Mouse (Mus musculus): ENCODE data around the gene Rrad. TPM values are rescaled to one million over a fixed set of nuclear protein-coding genes. Genes with fewer than 3 reads are reported as not detected.
A peak's percentile ranks its signal among the peaks of the same experiment; 100 is the strongest.

The Rrad gene
- polyA plus RNA-seq, 1 experiment: 2.9 TPM

GRCm38 (mm10) chr8:104624161-104624560, 7.0 kb downstream of the Rrad start, which contains the start of gene Cdh16:
Cdh16 (minus strand) TSS chr8:104624396.
- H3K4me1 ChIP-seq (ENCODE audit: control insufficient read depth, insufficient read depth, low read length): no peaks in the 10 kb centered on the region
- TF ChIP-seq CTCF (IDR thresholded peaks at IDR 0.05; ENCODE audit: extremely low read depth, insufficient read depth, low read length) (no peak), POLR2A (IDR thresholded peaks at IDR 0.05; ENCODE audit: extremely low read depth, insufficient read depth, low read length) (no peak)

GRCm38 (mm10) chr8:104620765-104621164, 10.4 kb downstream of the Rrad start:
- Histone ChIP-seq H3K27ac (ENCODE audit: insufficient read depth, low read length) (no peak overlapping the region), H3K4me1 (ENCODE audit: control insufficient read depth, insufficient read depth, low read length) (no peaks in the 10 kb centered on the region), H3K4me3 (ENCODE audit: insufficient read depth, low read length) (no peak overlapping the region)
- TF ChIP-seq POLR2A (IDR thresholded peaks at IDR 0.05; ENCODE audit: extremely low read depth, insufficient read depth, low read length): no peak
- no peak for TF ChIP-seq CTCF (IDR thresholded peaks at IDR 0.05; ENCODE audit: extremely low read depth, insufficient read depth, low read length)

More at GRCm38 (mm10) chr8:104624161-104624560, 7.0 kb downstream of the Rrad start, which contains the start of gene Cdh16:
- no peak within 1 kb of the TSS for H3K4me3 ChIP-seq (ENCODE audit: insufficient read depth, low read length)
- H3K27ac ChIP-seq (ENCODE audit: insufficient read depth, low read length): no peak within 1 kb of the TSS

GRCm38 (mm10) chr8:104613119-104613518, 18.0 kb downstream of the Rrad start:
- TF ChIP-seq POLR2A (IDR thresholded peaks at IDR 0.05; ENCODE audit: extremely low read depth, insufficient read depth, low read length) (no peak), CTCF (IDR thresholded peaks at IDR 0.05; ENCODE audit: extremely low read depth, insufficient read depth, low read length) (no peak)
- Histone ChIP-seq H3K4me1 (ENCODE audit: control insufficient read depth, insufficient read depth, low read length) (no peaks in the 10 kb centered on the region), H3K27ac (ENCODE audit: insufficient read depth, low read length) (no peak overlapping the region)

GRCm38 (mm10) chr8:104611613-104612012, 19.5 kb downstream of the Rrad start:
- H3K4me3 ChIP-seq (ENCODE audit: insufficient read depth, low read length): no peak overlapping the region
- H3K4me1 ChIP-seq (ENCODE audit: control insufficient read depth, insufficient read depth, low read length): no peaks in the 10 kb centered on the region
- TF ChIP-seq CTCF (IDR thresholded peaks at IDR 0.05; ENCODE audit: extremely low read depth, insufficient read depth, low read length) (no peak), POLR2A (IDR thresholded peaks at IDR 0.05; ENCODE audit: extremely low read depth, insufficient read depth, low read length) (no peak)
- no peak overlapping the region for H3K27ac ChIP-seq (ENCODE audit: insufficient read depth, low read length)

More at GRCm38 (mm10) chr8:104613119-104613518, 18.0 kb downstream of the Rrad start:
- no peak overlapping the region for H3K4me3 ChIP-seq (ENCODE audit: insufficient read depth, low read length)

- H3K4me3 ChIP-seq (ENCODE audit: insufficient read depth, low read length): no peak overlapping the region
- no peaks in the 10 kb centered on the region for H3K4me1 ChIP-seq (ENCODE audit: control insufficient read depth, insufficient read depth, low read length)
- no peak overlapping the region for H3K27ac ChIP-seq (ENCODE audit: insufficient read depth, low read length)
- TF ChIP-seq POLR2A (IDR thresholded peaks at IDR 0.05; ENCODE audit: extremely low read depth, insufficient read depth, low read length) (no peak), CTCF (IDR thresholded peaks at IDR 0.05; ENCODE audit: extremely low read depth, insufficient read depth, low read length) (no peak)
Observed at GRCm38 (mm10) chr8:104610185-104610766, 20.9 kb downstream of the Rrad start.

- H3K27ac ChIP-seq (ENCODE audit: insufficient read depth, low read length): no peak overlapping the region
- H3K4me3 ChIP-seq (ENCODE audit: insufficient read depth, low read length): no peak overlapping the region
- no peak for TF ChIP-seq POLR2A (IDR thresholded peaks at IDR 0.05; ENCODE audit: extremely low read depth, insufficient read depth, low read length)
- no peak for TF ChIP-seq CTCF (IDR thresholded peaks at IDR 0.05; ENCODE audit: extremely low read depth, insufficient read depth, low read length)
- H3K4me1 ChIP-seq (ENCODE audit: control insufficient read depth, insufficient read depth, low read length): no peaks in the 10 kb centered on the region
Observed at GRCm38 (mm10) chr8:104609222-104609621, 21.9 kb downstream of the Rrad start.

GRCm38 (mm10) chr8:104607944-104608343, 23.2 kb downstream of the Rrad start:
- no peak overlapping the region for H3K27ac ChIP-seq (ENCODE audit: insufficient read depth, low read length)
- TF ChIP-seq POLR2A (IDR thresholded peaks at IDR 0.05; ENCODE audit: extremely low read depth, insufficient read depth, low read length) (no peak), CTCF (IDR thresholded peaks at IDR 0.05; ENCODE audit: extremely low read depth, insufficient read depth, low read length) (no peak)
- no peaks in the 10 kb centered on the region for H3K4me1 ChIP-seq (ENCODE audit: control insufficient read depth, insufficient read depth, low read length)
- no peak overlapping the region for H3K4me3 ChIP-seq (ENCODE audit: insufficient read depth, low read length)

GRCm38 (mm10) chr8:104606329-104606728, 24.8 kb downstream of the Rrad start:
- Histone ChIP-seq H3K4me3 (ENCODE audit: insufficient read depth, low read length) (no peak overlapping the region), H3K27ac (ENCODE audit: insufficient read depth, low read length) (no peak overlapping the region), H3K4me1 (ENCODE audit: control insufficient read depth, insufficient read depth, low read length) (no peaks in the 10 kb centered on the region)
- TF ChIP-seq POLR2A (IDR thresholded peaks at IDR 0.05; ENCODE audit: extremely low read depth, insufficient read depth, low read length) (no peak), CTCF (IDR thresholded peaks at IDR 0.05; ENCODE audit: extremely low read depth, insufficient read depth, low read length) (no peak)

GRCm38 (mm10) chr8:104603245-104603593, 27.9 kb downstream of the Rrad start:
- Histone ChIP-seq H3K27ac (ENCODE audit: insufficient read depth, low read length) (no peak overlapping the region), H3K4me3 (ENCODE audit: insufficient read depth, low read length) (no peak overlapping the region), H3K4me1 (ENCODE audit: control insufficient read depth, insufficient read depth, low read length) (no peaks in the 10 kb centered on the region)
- TF ChIP-seq POLR2A (IDR thresholded peaks at IDR 0.05; ENCODE audit: extremely low read depth, insufficient read depth, low read length) (no peak), CTCF (IDR thresholded peaks at IDR 0.05; ENCODE audit: extremely low read depth, insufficient read depth, low read length) (no peak)

- H3K4me3 ChIP-seq (ENCODE audit: insufficient read depth, low read length): no peak overlapping the region
- TF ChIP-seq CTCF (IDR thresholded peaks at IDR 0.05; ENCODE audit: extremely low read depth, insufficient read depth, low read length) (peak; percentile 99), POLR2A (IDR thresholded peaks at IDR 0.05; ENCODE audit: extremely low read depth, insufficient read depth, low read length) (no peak)
- no peaks in the 10 kb centered on the region for H3K4me1 ChIP-seq (ENCODE audit: control insufficient read depth, insufficient read depth, low read length)
- H3K27ac ChIP-seq (ENCODE audit: insufficient read depth, low read length): no peak overlapping the region
Observed at GRCm38 (mm10) chr8:104602468-104603244, 28.5 kb downstream of the Rrad start.
